Mouse (Mus musculus) CH12.LX (cell line): ENCODE data around the gene Dusp23. TPM values are rescaled to one million over a fixed set of nuclear protein-coding genes. Genes with fewer than 3 reads are reported as not detected.

ENCODE experiments used
- DNase-seq: peaks from one replicate; pipeline ENCODE4 v3.0.0-alpha.2; 2013; ENCODE audit errors: extremely low read depth
- H3K27ac ChIP-seq: 2 replicates; pipeline ENCODE4 v1.5.1; 2012; ENCODE audit warnings: low read depth, mild to moderate bottlenecking, control low read depth, moderate library complexity; ENCODE audit not compliant: insufficient read depth
- H3K27me3 ChIP-seq: replicated peaks from 2 replicates; pipeline ENCODE3; 2012; ENCODE audit warnings: inconsistent platforms
- H3K36me3 ChIP-seq, 2 experiments: replicated peaks in 1 of 2; 2 replicates each; pipeline versions ENCODE3 to v1.6.1; 2012; ENCODE audit warnings: inconsistent platforms in 1 of 2, low read length in 1 of 2, mild to moderate bottlenecking in 1 of 2, mixed read lengths in 1 of 2, moderate library complexity in 1 of 2; ENCODE audit not compliant: control insufficient read depth in 1 of 2, insufficient read depth in 1 of 2
- H3K4me1 ChIP-seq, 2 experiments: 2 replicates each; pipeline ENCODE4 v1.6.1; 2012; ENCODE audit warnings: inconsistent platforms in 1 of 2, moderate library complexity in 1 of 2; ENCODE audit not compliant: insufficient read depth in 2 of 2, control insufficient read depth in 1 of 2
- H3K4me2 ChIP-seq: 2 replicates; pipeline ENCODE4 v1.6.1; 2012; ENCODE audit warnings: low read depth, mild to moderate bottlenecking, control low read depth; ENCODE audit not compliant: poor library complexity, insufficient read depth, severe bottlenecking
- H3K4me3 ChIP-seq, 3 experiments: fragments of 150-350 bp in 1 of 3; sonication (generic) in 1 of 3; replicated peaks in 1 of 3; 2 replicates each; pipeline versions ENCODE3 to v1.5.1; 2011 to 2012; ENCODE audit warnings: low read depth in 2 of 3, low read length in 2 of 3, mild to moderate bottlenecking in 2 of 3, moderate library complexity in 2 of 3, control low read depth in 1 of 3, improper control_type of control experiment in 1 of 3, inconsistent platforms in 1 of 3, mixed read lengths in 1 of 3; ENCODE audit not compliant: poor library complexity in 1 of 3
- H3K79me2 ChIP-seq: replicated peaks from 2 replicates; pipeline ENCODE4 v1.6.1; 2012; ENCODE audit warnings: mild to moderate bottlenecking, moderate library complexity; ENCODE audit not compliant: control insufficient read depth, poor library complexity, insufficient read depth, severe bottlenecking; ENCODE audit errors: extremely low read depth
- H3K9ac ChIP-seq: 2 replicates; pipeline ENCODE4 v1.6.1; 2012; ENCODE audit warnings: low read depth, mild to moderate bottlenecking, control low read depth, moderate library complexity; ENCODE audit not compliant: insufficient read depth
- H3K9me3 ChIP-seq: replicated peaks from 2 replicates; pipeline ENCODE3; 2012; ENCODE audit warnings: low read length, inconsistent platforms, mixed read lengths
- CHD2 ChIP-seq: IDR thresholded peaks from 2 replicates; pipeline ENCODE4 v1.6.1; 2011; ENCODE audit warnings: low read length, improper control_type of control experiment
- CTCF ChIP-seq, 2 experiments: IDR thresholded peaks in 1 of 2; conservative IDR thresholded peaks in 1 of 2; 2 replicates each; pipeline ENCODE4 v1.5.1; 2011 to 2012; ENCODE audit warnings: low read depth in 2 of 2, low read length in 2 of 2, improper control_type of control experiment in 1 of 2, inconsistent platforms in 1 of 2, mild to moderate bottlenecking in 1 of 2, moderate library complexity in 1 of 2
- E2F4 ChIP-seq: IDR thresholded peaks from 2 replicates; pipeline ENCODE4 v1.6.1; 2011; ENCODE audit warnings: low read depth, low read length, improper control_type of control experiment; ENCODE audit not compliant: insufficient replicate concordance
- ELF1 ChIP-seq: IDR thresholded peaks from 2 replicates; pipeline ENCODE4 v1.6.1; 2014; ENCODE audit warnings: low read depth, mild to moderate bottlenecking, inconsistent platforms, low read length, improper control_type of control experiment
- EP300 ChIP-seq: IDR thresholded peaks from 2 replicates; pipeline ENCODE4 v1.6.1; 2011; ENCODE audit warnings: low read length, improper control_type of control experiment
- ETS1 ChIP-seq: conservative IDR thresholded peaks from 2 replicates; pipeline ENCODE4 v1.6.1; 2012; ENCODE audit warnings: low read depth, mild to moderate bottlenecking, inconsistent platforms, low read length, improper control_type of control experiment, moderate library complexity
- GABPA ChIP-seq: IDR thresholded peaks from 2 replicates; pipeline ENCODE4 v1.6.1; 2012; ENCODE audit warnings: low read depth, low read length, improper control_type of control experiment, inconsistent platforms; ENCODE audit not compliant: insufficient replicate concordance
- JUN ChIP-seq: IDR thresholded peaks from 2 replicates; pipeline ENCODE4 v1.6.1; 2011; ENCODE audit warnings: low read depth, mild to moderate bottlenecking, low read length, improper control_type of control experiment, moderate library complexity; ENCODE audit not compliant: insufficient read depth
- KAT2A ChIP-seq: IDR thresholded peaks from 2 replicates; pipeline ENCODE4 v1.6.1; 2012; ENCODE audit warnings: low read length, improper control_type of control experiment, inconsistent platforms; ENCODE audit not compliant: insufficient replicate concordance
- MAX ChIP-seq: IDR thresholded peaks from 2 replicates; pipeline ENCODE4 v1.6.1; 2011; ENCODE audit warnings: low read length, improper control_type of control experiment
- MAZ ChIP-seq: IDR thresholded peaks from 2 replicates; pipeline ENCODE4 v1.6.1; 2012; ENCODE audit warnings: low read depth, mild to moderate bottlenecking, inconsistent platforms, low read length, improper control_type of control experiment, moderate library complexity
- MEF2A ChIP-seq: IDR thresholded peaks from 2 replicates; pipeline ENCODE4 v1.6.1; 2014; ENCODE audit warnings: low read depth, mild to moderate bottlenecking, inconsistent platforms, low read length, improper control_type of control experiment, borderline replicate concordance
- MYC ChIP-seq: IDR thresholded peaks from 2 replicates; pipeline ENCODE4 v1.6.1; 2011; ENCODE audit warnings: low read depth, mild to moderate bottlenecking, improper control_type of control experiment, low read length
- NELFE ChIP-seq: IDR thresholded peaks from 2 replicates; pipeline ENCODE4 v1.6.1; 2011; ENCODE audit warnings: low read depth, low read length, improper control_type of control experiment
- NRF1 ChIP-seq: IDR thresholded peaks from 2 replicates; pipeline ENCODE4 v1.6.1; 2014; ENCODE audit warnings: low read depth, mild to moderate bottlenecking, inconsistent platforms, low read length, improper control_type of control experiment, moderate library complexity
- PAX5 ChIP-seq: IDR thresholded peaks from 2 replicates; pipeline ENCODE4 v1.6.1; 2012; ENCODE audit warnings: low read length, inconsistent platforms, mixed read lengths
- POLR2A ChIP-seq: IDR thresholded peaks from 2 replicates; pipeline ENCODE4 v1.6.1; 2011; ENCODE audit warnings: low read depth, mild to moderate bottlenecking, improper control_type of control experiment, low read length
- RAD21 ChIP-seq: IDR thresholded peaks from 2 replicates; pipeline ENCODE4 v1.6.1; 2011; ENCODE audit warnings: low read depth, mild to moderate bottlenecking, low read length, improper control_type of control experiment, moderate library complexity
- RCOR1 ChIP-seq: conservative IDR thresholded peaks from 2 replicates; pipeline ENCODE4 v1.6.1; 2012; ENCODE audit warnings: low read depth, mild to moderate bottlenecking, inconsistent platforms, low read length, improper control_type of control experiment
- SMC3 ChIP-seq: IDR thresholded peaks from 2 replicates; pipeline ENCODE4 v1.6.1; 2011; ENCODE audit warnings: low read depth, low read length, improper control_type of control experiment
- UBTF ChIP-seq: IDR thresholded peaks from 2 replicates; pipeline ENCODE4 v1.6.1; 2012; ENCODE audit warnings: low read depth, mild to moderate bottlenecking, inconsistent platforms, low read length, improper control_type of control experiment, moderate library complexity
- USF2 ChIP-seq: conservative IDR thresholded peaks from 2 replicates; pipeline ENCODE4 v1.6.1; 2011; ENCODE audit warnings: low read depth, low read length, improper control_type of control experiment
- ZC3H11A ChIP-seq: IDR thresholded peaks from 2 replicates; pipeline ENCODE4 v1.6.1; 2012; ENCODE audit warnings: low read depth, mild to moderate bottlenecking, inconsistent platforms, low read length, improper control_type of control experiment
- ZNF384 ChIP-seq: IDR thresholded peaks from 2 replicates; pipeline ENCODE4 v1.6.1; 2012; ENCODE audit warnings: low read depth, low read length, improper control_type of control experiment, inconsistent platforms
- dilution Hi-C: fragments of 300-500 bp; cut with MboI; formaldehyde crosslinking; loops from 2 replicates; pipeline ENCODE4 v1.14.3; 2020; ENCODE audit warnings: low sequenced_read_pairs; ENCODE audit not compliant: extremely low pct_unique_long_range_greater_than_20kb, extremely low pct_ligation_motif_present
- in situ Hi-C: fragments of 300-500 bp; cut with MboI; formaldehyde crosslinking; loops from 3 replicates; pipeline ENCODE4 v1.14.3; 2019; ENCODE audit warnings: low sequenced_read_pairs, low pct_ligation_motif_present, low pct_unique_long_range_greater_than_20kb, mixed read lengths
- polyA plus RNA-seq: library from polyadenylated mRNA; unstranded; fragments of >175 nt; gene quantifications from 2 replicates; pipeline ENCODE4 v1.2.1, GENCODE M21; 2012; ENCODE audit warnings: low read depth; ENCODE audit not compliant: insufficient read length
- total RNA-seq, 2 experiments: library from RNA; depleted of rRNA; stranded (reverse); fragments of 300-350 nt in 1 of 2; fragments of >200 nt in 1 of 2; gene quantifications; 2 replicates each; pipeline ENCODE4 v1.2.3; 2012 to 2014

Dusp23 gene
- total and polyA plus RNA-seq, 3 experiments, result 0.30 to 1.7 (median 0.85) TPM

DNA sequence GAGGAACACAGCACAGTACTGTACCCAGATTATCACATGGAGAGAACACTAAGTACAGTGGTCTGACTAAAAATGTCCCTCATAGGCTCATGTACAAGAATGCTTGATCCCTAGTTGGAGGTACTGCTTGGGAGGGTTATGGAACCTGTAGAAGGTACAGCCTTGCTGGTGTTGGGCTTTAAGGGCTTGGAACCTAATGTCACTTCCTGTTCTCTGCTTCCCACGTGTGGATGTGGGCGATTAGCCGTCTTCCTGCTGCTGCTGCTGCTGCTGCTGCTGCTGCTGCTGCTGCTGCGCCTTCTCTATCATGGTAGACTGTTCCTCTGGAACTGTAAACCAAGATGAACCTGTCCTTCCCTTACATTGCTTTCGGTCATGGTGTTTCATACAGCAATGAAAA, 9.2 kb downstream of the Dusp23 start:
- Histone ChIP-seq H3K9ac (no peak overlapping the region), H3K4me3 (no peak overlapping the region), H3K4me1 (no peaks in the 10 kb centered on the region), H3K36me3 (no peaks in the 10 kb centered on the region), H3K27ac (no peak overlapping the region), H3K9me3 (peaks cover 9% of the 10 kb centered on the region), H3K79me2 (no peaks in the 10 kb centered on the region), H3K27me3 (no peaks in the 10 kb centered on the region), H3K4me2 (no peak overlapping the region)
- DNase-seq, result no peak
- in situ Hi-C loops, result loop anchor here (25.0 kb wide), 1 partner anchor 211 kb away; no protein-coding TSS in a partner anchor
- no peak for TF ChIP-seq CHD2
- no peak for TF ChIP-seq POLR2A
- TF ChIP-seq RCOR1, result no peak
- no peak for TF ChIP-seq CTCF (conservative IDR thresholded peaks at IDR 0.05 in 1 of 2, IDR thresholded peaks at IDR 0.05 in 1 of 2; ENCODE audit: low read depth in 2 of 2, low read length in 2 of 2)
- TF ChIP-seq E2F4, result no peak
- no peak for TF ChIP-seq ELF1
- no peak for TF ChIP-seq ETS1
- TF ChIP-seq NELFE, result no peak
- no peak for TF ChIP-seq MAX
- no peak for TF ChIP-seq MAZ
- TF ChIP-seq KAT2A, result no peak
- TF ChIP-seq USF2, result no peak
- no peak for TF ChIP-seq ZNF384
- TF ChIP-seq EP300, result no peak
- TF ChIP-seq PAX5, result no peak
- TF ChIP-seq MEF2A, result no peak
- TF ChIP-seq MYC, result no peak
- TF ChIP-seq JUN, result no peak
- no peak for TF ChIP-seq UBTF
- no peak for TF ChIP-seq GABPA
- dilution Hi-C loops, result no loop called here

DNA sequence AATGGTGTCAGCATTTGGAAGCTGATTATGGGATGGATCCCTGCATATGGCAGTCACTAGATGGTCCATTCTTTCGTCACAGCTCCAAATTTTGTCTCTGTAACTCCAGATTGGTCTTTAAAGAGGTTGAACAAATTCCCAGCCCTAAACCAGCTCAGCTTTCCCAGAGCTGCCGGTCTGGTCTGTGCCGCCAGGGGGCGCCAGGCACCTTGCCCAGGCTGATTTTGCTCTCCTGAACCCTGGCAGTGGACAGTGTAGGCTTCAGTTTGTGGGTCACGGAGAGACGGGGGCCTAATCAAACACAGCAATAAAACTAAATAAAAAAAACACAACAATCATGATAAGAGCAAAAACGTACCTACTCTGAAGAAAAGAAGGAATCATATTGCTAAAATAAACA, 13.5 kb downstream of the Dusp23 start:
- Histone ChIP-seq H3K36me3 (no peaks in the 10 kb centered on the region), H3K4me1 (no peaks in the 10 kb centered on the region)
- in situ Hi-C loops, result loop anchor here (25.0 kb wide), 1 partner anchor 207 kb away; no protein-coding TSS in a partner anchor

More for the DNA sequence above, 13.5 kb downstream of the Dusp23 start:
- no peak overlapping the region for H3K4me2 ChIP-seq
- TF ChIP-seq RCOR1 (no peak), ZC3H11A (0 out of 2 replicates have a peak, but pooled peaks have one; percentile 5), MYC (no peak), SMC3 (peak; percentile 78), RAD21 (peak; percentile 74), NRF1 (no peak), CTCF (conservative IDR thresholded peaks at IDR 0.05 in 1 of 2, IDR thresholded peaks at IDR 0.05 in 1 of 2; ENCODE audit: low read depth in 2 of 2, low read length in 2 of 2) (peak; percentile 62 to 86), JUN (no peak)
- TF ChIP-seq, all 38 proteins: peak for 4
- H3K27me3 ChIP-seq, result peaks cover 3% of the 10 kb centered on the region
- dilution Hi-C loops, result no loop called here
- H3K4me3 ChIP-seq, result no peak overlapping the region
- peak; percentile 45 for DNase-seq
- H3K9me3 ChIP-seq, result no peaks in the 10 kb centered on the region
- no peak overlapping the region for H3K9ac ChIP-seq
- no peaks in the 10 kb centered on the region for H3K79me2 ChIP-seq
- no peak overlapping the region for H3K27ac ChIP-seq
